ENCODE assay signal across 15 mouse cellular contexts in the genomic region with DNA sequence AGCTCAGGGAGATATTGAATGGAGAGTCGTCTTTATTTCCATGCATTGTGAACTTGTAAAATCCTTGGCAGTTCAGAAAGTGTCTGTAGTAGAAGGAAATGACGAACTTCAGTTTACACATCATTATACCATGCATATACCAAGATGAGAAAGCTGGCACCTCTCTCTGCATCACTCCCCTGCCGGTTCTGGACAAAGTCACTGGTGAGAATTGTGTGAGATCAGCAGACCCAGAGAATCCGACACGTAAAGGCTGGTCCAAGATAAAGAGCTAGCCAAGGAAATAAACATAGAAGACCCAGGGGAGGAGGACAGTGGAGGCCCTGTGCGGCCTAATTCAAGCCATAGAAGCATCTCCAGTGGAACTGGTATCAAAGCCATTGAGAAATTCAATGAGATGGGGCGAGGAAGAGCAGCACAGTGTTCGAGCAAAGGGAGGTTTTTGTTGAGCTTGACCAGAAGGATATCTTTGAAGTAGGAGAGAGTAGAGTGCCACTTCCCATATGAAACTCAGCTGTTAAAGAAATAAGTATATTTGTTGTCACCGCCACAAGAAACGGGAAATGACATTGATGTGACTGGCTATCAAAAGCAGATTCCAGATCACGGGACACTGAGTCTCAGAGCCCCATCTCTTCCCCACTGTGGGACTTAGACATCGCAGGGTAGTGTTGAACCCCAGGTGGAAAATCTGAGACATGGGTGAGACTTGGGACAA.
"Had no signal": no experiment of that assay in that cellular context is flagged by ENCODE, and none has a peak within 500 bp of the region (broad histone marks: within the 10 kb centered on the region; RNA-seq: fewer than 3 reads in every experiment).

No protein-coding gene starts in this region.

- H3K27me3 ChIP-seq: intestine, embryonic 15.5 days; limb, embryonic 12.5 days; liver, embryonic 13.5 days; midbrain, embryonic 12.5 days; neural tube, embryonic 13.5 days had no signal

- H3K4me1 ChIP-seq: intestine, embryonic 15.5 days; limb, embryonic 12.5 days; liver, embryonic 13.5 days; midbrain, embryonic 12.5 days; neural tube, embryonic 13.5 days had no signal

- H3K4me2 ChIP-seq: intestine, embryonic 15.5 days; limb, embryonic 12.5 days; liver, embryonic 13.5 days; midbrain, embryonic 12.5 days; neural tube, embryonic 13.5 days had no signal

- H3K4me3 ChIP-seq: intestine, embryonic 15.5 days; layer of hippocampus, adult 2 months; limb, embryonic 12.5 days; liver, embryonic 13.5 days; midbrain, embryonic 12.5 days; neural tube, embryonic 13.5 days had no signal

- H3K9me3 ChIP-seq: intestine, embryonic 15.5 days; limb, embryonic 12.5 days; liver, embryonic 13.5 days; midbrain, embryonic 12.5 days; neural tube, embryonic 13.5 days had no signal

- DNase-seq: kidney, adult 18-20 months; kidney, postnatal 10 days; kidney, postnatal 4 days; liver; liver, embryonic 13.5 days; liver, postnatal 0 days; right cerebral cortex, adult 18-20 months; right cerebral cortex, postnatal 25 days; thymus, postnatal 36 days had no signal

- ATAC-seq: intestine, embryonic 15.5 days; liver, postnatal 0 days; midbrain, embryonic 16.5 days had no signal

- H3K27ac ChIP-seq: intestine, embryonic 15.5 days; layer of hippocampus, adult 2 months; limb, embryonic 12.5 days; liver, embryonic 13.5 days; midbrain, embryonic 12.5 days; neural tube, embryonic 13.5 days had no signal

- H3K36me3 ChIP-seq: intestine, embryonic 15.5 days; limb, embryonic 12.5 days; liver, embryonic 13.5 days; midbrain, embryonic 12.5 days; neural tube, embryonic 13.5 days had no signal

- H3K9ac ChIP-seq: intestine, embryonic 15.5 days; limb, embryonic 12.5 days; liver, embryonic 13.5 days; liver, postnatal 0 days; midbrain, embryonic 12.5 days; neural tube, embryonic 13.5 days had no signal
